Mouse (Mus musculus): Measurements from ENCODE around the gene Mrps6.

DNA sequence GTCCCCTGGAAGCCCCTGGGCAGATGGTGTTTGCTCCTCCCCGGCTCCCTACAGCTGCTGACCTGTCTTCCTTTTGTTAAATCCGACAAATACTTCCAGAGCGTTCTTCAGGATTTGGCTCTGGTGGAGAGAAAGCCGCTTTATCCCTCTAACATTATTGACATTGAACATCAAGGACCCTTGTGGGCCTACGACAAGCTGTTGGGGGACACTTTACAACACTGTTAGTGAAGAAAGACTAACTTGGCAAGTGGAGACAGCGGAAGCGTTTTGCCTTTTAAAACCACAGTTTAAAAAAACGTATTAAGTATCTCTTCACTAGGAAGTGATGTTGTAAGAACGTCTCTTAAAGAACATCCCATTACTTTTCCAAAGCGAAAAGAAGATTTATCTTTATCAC, 5.5 kb upstream of the Mrps6 start:
- no peak for TF ChIP-seq MXI1 (IDR thresholded peaks at IDR 0.05; ENCODE audit: low read depth, low read length)
- no peak for TF ChIP-seq GATA1 (IDR thresholded peaks at IDR 0.05; ENCODE audit: low read depth, low read length)
- no peak for TF ChIP-seq CTCF (IDR thresholded peaks at IDR 0.05 in 2 of 3, conservative IDR thresholded peaks at IDR 0.05 in 1 of 3; ENCODE audit: control insufficient read depth in 1 of 3, insufficient read depth in 1 of 3, low read depth in 2 of 3, low read length in 3 of 3, poor library complexity in 1 of 3, severe bottlenecking in 1 of 3)
- TF ChIP-seq POLR2AphosphoS5 (IDR thresholded peaks at IDR 0.05; ENCODE audit: borderline replicate concordance, low read depth, low read length) = no peak

Measured in MEL (cell line).